ENCODE assay signal across 9 mouse cellular contexts in genomic region chr5:121966940-121967339, GRCm38 (mm10).
DNase-seq lines count a peak whose midpoint lies in the region; ATAC-seq and TF ChIP-seq lines count a peak whose summit lies in the region.
"Had no signal": no experiment of that assay in that cellular context is flagged by ENCODE, and none has a peak within 500 bp of the region (broad histone marks: within the 10 kb centered on the region; RNA-seq: fewer than 3 reads in every experiment).

No protein-coding gene starts in this region.

- no peaks in the 10 kb centered on the region for H3K36me3 ChIP-seq in liver, embryonic 12.5 days
- no peaks in the 10 kb centered on the region for H3K36me3 ChIP-seq in liver, postnatal 0 days (replicated peaks; ENCODE audit: insufficient read depth, low read length)
- H3K36me3 ChIP-seq in forebrain, embryonic 13.5 days (ENCODE audit: poor library complexity, severe bottlenecking), result no peaks in the 10 kb centered on the region

- H3K4me1 ChIP-seq in liver, embryonic 12.5 days, result peaks cover 9% of the 10 kb centered on the region
- H3K4me1 ChIP-seq in liver, postnatal 0 days (ENCODE audit: insufficient read depth), result no peaks in the 10 kb centered on the region; the same call in 1 of the 2 replicates
- peaks cover 52% of the 10 kb centered on the region for H3K4me1 ChIP-seq in forebrain, embryonic 13.5 days

- H3K4me3 ChIP-seq in liver, embryonic 12.5 days, result no peak overlapping the region
- no peak overlapping the region for H3K4me3 ChIP-seq in liver, postnatal 0 days (ENCODE audit: low read depth, low read length)
- H3K4me3 ChIP-seq in forebrain, embryonic 13.5 days, result no peak overlapping the region

- no peak for TF ChIP-seq CTCF in liver, postnatal 0 days (IDR thresholded peaks at IDR 0.05; ENCODE audit: low read depth)

- 0 out of 2 replicates have a peak overlapping the region, but pooled peaks have one; percentile 13 for H3K4me2 ChIP-seq in liver, embryonic 12.5 days
- no peak overlapping the region for H3K4me2 ChIP-seq in liver, postnatal 0 days (ENCODE audit: low read depth, low read length)
- no peak overlapping the region; the same call in 1 of the 2 replicates for H3K4me2 ChIP-seq in forebrain, embryonic 13.5 days

- H3K27me3 ChIP-seq in liver, embryonic 12.5 days (replicated peaks), result peaks cover 5% of the 10 kb centered on the region; the same call in 1 of the 2 replicates
- H3K27me3 ChIP-seq in liver, postnatal 0 days (ENCODE audit: insufficient read depth, low read length), result no peaks in the 10 kb centered on the region
- H3K27me3 ChIP-seq in forebrain, embryonic 13.5 days, result no peaks in the 10 kb centered on the region

- TF ChIP-seq EP300 in liver, postnatal 0 days (IDR thresholded peaks at IDR 0.05; ENCODE audit: low read depth), result no peak

- no peak for DNase-seq in liver, postnatal 0 days
- DNase-seq in adrenal gland, postnatal 36 days, result peak; percentile 83 to 86
- peak; percentile 34 for DNase-seq in lung, postnatal 36 days
- no peak for DNase-seq in right cerebral cortex, adult 18-20 months
- DNase-seq: heart, postnatal 4 days had no signal

- ATAC-seq in liver, embryonic 12.5 days, result no peak
- no peak for ATAC-seq in liver, postnatal 0 days
- ATAC-seq in forebrain, embryonic 13.5 days, result no peak
- ATAC-seq in megakaryocyte-erythroid progenitor cell, adult 5-6 weeks (replicated peaks; ENCODE audit: low FRiP score, low TSS enrichment, poor library complexity, severe bottlenecking), result no peak

- no peaks in the 10 kb centered on the region for H3K9me3 ChIP-seq in liver, embryonic 12.5 days (replicated peaks)
- H3K9me3 ChIP-seq in liver, postnatal 0 days (ENCODE audit: low read length), result no peaks in the 10 kb centered on the region
- 0 out of 2 replicates have a peak, but pooled peaks cover 5% of the 10 kb centered on the region for H3K9me3 ChIP-seq in forebrain, embryonic 13.5 days (replicated peaks)

- no peak overlapping the region for H3K27ac ChIP-seq in liver, embryonic 12.5 days
- H3K27ac ChIP-seq in liver, postnatal 0 days (ENCODE audit: low read depth), result no peak overlapping the region
- peak overlapping the region; percentile 14; the same call in 1 of the 2 replicates for H3K27ac ChIP-seq in forebrain, embryonic 13.5 days
- H3K27ac ChIP-seq: macrophage had no signal

- H3K9ac ChIP-seq in liver, embryonic 12.5 days, result no peak overlapping the region
- no peak overlapping the region for H3K9ac ChIP-seq in liver, postnatal 0 days (replicated peaks)
- no peak overlapping the region for H3K9ac ChIP-seq in forebrain, embryonic 13.5 days

- WGBS in liver, embryonic 12.5 days (ENCODE audit: insufficient replicate concordance), result 34% methylated on average over 16 of the region's 16 CpGs
- 41% methylated on average over 16 of the region's 16 CpGs for WGBS in liver, postnatal 0 days (ENCODE audit: insufficient replicate concordance)
- WGBS in forebrain, embryonic 13.5 days, result 39% methylated on average over 16 of the region's 16 CpGs

Comparison
In these comparisons a context has a peak if more than half of its experiments do, and no peak if none do; other contexts are left out.
1. DNase-seq: peak in adrenal gland, postnatal 36 days (2 of 2) and lung, postnatal 36 days (single experiment); none in liver, postnatal 0 days (single experiment) and right cerebral cortex, adult 18-20 months (single experiment).